Mouse (Mus musculus) bone marrow, adult 2 months (tissue): Measurements from ENCODE around the gene Prdm16.

Experiments used
- CTCF ChIP-seq: fragments of 200-500 bp; IDR thresholded peaks from 2 replicates; pipeline ENCODE4 v1.5.1; 2011; ENCODE audit warnings: low read length, control low read depth; ENCODE audit not compliant: control insufficient read depth, insufficient read depth
- POLR2A ChIP-seq: fragments of 200-500 bp; IDR thresholded peaks from 2 replicates; pipeline ENCODE4 v1.6.1; 2011; ENCODE audit warnings: low read depth, mild to moderate bottlenecking, control low read depth, low read length, borderline replicate concordance; ENCODE audit not compliant: control insufficient read depth

- no peak for TF ChIP-seq POLR2A
- no peak for TF ChIP-seq CTCF
Observed at GRCm38 (mm10) chr4:154294262-154294731, 342.4 kb downstream of the Prdm16 start.
